Mouse (Mus musculus) liver, adult (tissue): ENCODE results near the gene Cfap73.

ENCODE experiments used
- GATA4 ChIP-seq: IDR thresholded peaks from 2 replicates; pipeline ENCODE4 v1.6.1; 2014; ENCODE audit warnings: mild to moderate bottlenecking, low read length; ENCODE audit not compliant: insufficient replicate concordance

Cfap73 gene

GRCm38 (mm10) chr5:120652915-120653701, 19.1 kb upstream of the Cfap73 start:
- TF ChIP-seq GATA4: no peak

- no peak for TF ChIP-seq GATA4
These were observed 17.2 kb upstream of the Cfap73 start for GRCm38 (mm10) chr5:120651230-120651629.

- TF ChIP-seq GATA4: no peak
These were observed 15.9 kb upstream of the Cfap73 start for GRCm38 (mm10) chr5:120649938-120650337.

GRCm38 (mm10) chr5:120649374-120649933, 15.4 kb upstream of the Cfap73 start:
- no peak for TF ChIP-seq GATA4

- TF ChIP-seq GATA4: peak; percentile 94; the same call in 1 of the 2 replicates
These were observed 14.7 kb upstream of the Cfap73 start, which contains the start of gene Rasal1 for GRCm38 (mm10) chr5:120648569-120649373. Gene Rasal1, plus strand, starts transcription at chr5:120648812.

GRCm38 (mm10) chr5:120647814-120648491, 13.9 kb upstream of the Cfap73 start:
- no peak for TF ChIP-seq GATA4

GRCm38 (mm10) chr5:120647361-120647760, 13.3 kb upstream of the Cfap73 start:
- TF ChIP-seq GATA4: no peak

GRCm38 (mm10) chr5:120645851-120646250, 11.8 kb upstream of the Cfap73 start:
- no peak for TF ChIP-seq GATA4

GRCm38 (mm10) chr5:120644227-120644626, 10.2 kb upstream of the Cfap73 start:
- TF ChIP-seq GATA4: peak; percentile 62; the same call in 1 of the 2 replicates

GRCm38 (mm10) chr5:120643365-120644085, 9.5 kb upstream of the Cfap73 start:
- no peak for TF ChIP-seq GATA4

- no peak for TF ChIP-seq GATA4
These were observed 6.1 kb upstream of the Cfap73 start for GRCm38 (mm10) chr5:120640094-120640493.

GRCm38 (mm10) chr5:120635633-120636032, 1.6 kb upstream of the Cfap73 start:
- no peak for TF ChIP-seq GATA4

GRCm38 (mm10) chr5:120634860-120635259, 825 bp upstream of the Cfap73 start:
- no peak for TF ChIP-seq GATA4

- no peak for TF ChIP-seq GATA4
These were observed 2.1 kb downstream of the Cfap73 start for GRCm38 (mm10) chr5:120631892-120632291.

- TF ChIP-seq GATA4: no peak
These were observed 2.9 kb downstream of the Cfap73 start for GRCm38 (mm10) chr5:120631128-120631527.

- no peak for TF ChIP-seq GATA4
These were observed 5.4 kb downstream of the Cfap73 start for GRCm38 (mm10) chr5:120628624-120629023.
